Mouse (Mus musculus): ENCODE data around the gene M6pr.

GRCm38 (mm10) chr6:122288263-122288662 lies 20.3 kb upstream of the M6pr start:
- TF ChIP-seq POLR2A (IDR thresholded peaks at IDR 0.05; ENCODE audit: borderline replicate concordance, control insufficient read depth, low read depth, low read length), result no peak
- no peak for TF ChIP-seq CTCF (IDR thresholded peaks at IDR 0.05; ENCODE audit: control insufficient read depth, insufficient read depth, low read length)

All from bone marrow, adult 2 months (tissue).